Mouse (Mus musculus) stomach, postnatal 0 days (tissue): ENCODE measurements around the gene Siah2.

Source experiments
- CTCF ChIP-seq: IDR thresholded peaks from 2 replicates; pipeline ENCODE4 v1.5.1; 2016; ENCODE audit warnings: antibody characterized with exemption, low read depth, mild to moderate bottlenecking, moderate library complexity
- EP300 ChIP-seq: optimal IDR thresholded peaks from 2 replicates; pipeline ENCODE3; 2016; ENCODE audit warnings: antibody characterized with exemption

- TF ChIP-seq CTCF (no peak), EP300 (no peak)
These were observed 31.5 kb upstream of the Siah2 start for GRCm38 (mm10) chr3:58723656-58724055.
